Mouse (Mus musculus) intestine, embryonic 15.5 days (tissue): Measurements from ENCODE around the gene Tmem79. TPM values are rescaled to one million over a fixed set of nuclear protein-coding genes. Genes with fewer than 3 reads are reported as not detected.

Source experiments
- ATAC-seq: fragments of 200-750 bp; cut with Nextera tagmentation; 2 replicates; pipeline ENCODE4 v1.8.0; 2017; ENCODE audit warnings: moderate TSS enrichment, moderate library complexity
- H3K27ac ChIP-seq: fragments of 300-500 bp; sonication (generic); 2 replicates; pipeline ENCODE4 v1.5.1; 2015; ENCODE audit warnings: mild to moderate bottlenecking, inconsistent platforms
- H3K27me3 ChIP-seq: fragments of 300-500 bp; sonication (generic); replicated peaks from 2 replicates; pipeline ENCODE4 v1.6.1; 2015; ENCODE audit warnings: inconsistent platforms
- H3K36me3 ChIP-seq: fragments of 300-500 bp; sonication (generic); 2 replicates; pipeline ENCODE4 v1.6.1; 2015; ENCODE audit warnings: inconsistent platforms
- H3K4me1 ChIP-seq: fragments of 300-500 bp; sonication (generic); replicated peaks from 2 replicates; pipeline ENCODE4 v1.6.1; 2015; ENCODE audit warnings: inconsistent platforms
- H3K4me2 ChIP-seq: fragments of 300-500 bp; sonication (generic); replicated peaks from 2 replicates; pipeline ENCODE4 v1.6.1; 2015; ENCODE audit warnings: mild to moderate bottlenecking, inconsistent platforms
- H3K4me3 ChIP-seq: fragments of 300-500 bp; sonication (generic); replicated peaks from 2 replicates; pipeline ENCODE4 v1.5.1; 2015; ENCODE audit warnings: inconsistent platforms
- H3K9ac ChIP-seq: fragments of 300-500 bp; sonication (generic); 2 replicates; pipeline ENCODE4 v1.6.1; 2015; ENCODE audit warnings: inconsistent platforms
- H3K9me3 ChIP-seq: fragments of 300-500 bp; sonication (generic); 2 replicates; pipeline ENCODE4 v1.6.1; 2016; ENCODE audit warnings: inconsistent platforms
- WGBS: fragments of 180-500 bp; shearing (Covaris S2); methylation state at CpG from one replicate; pipeline ENCODE4 v1.1.7; 2015; 5-methylcytosine and 5-hydroxymethylcytosine counted together
- polyA plus RNA-seq: library from polyadenylated mRNA; unstranded; fragments of >200 nt; fragmentation: Nextera tagmentation; extraction: Ambion mirVana; gene quantifications from 2 replicates; pipeline ENCODE4 v1.2.1, GENCODE M21; 2015

Gene Tmem79
- polyA plus RNA-seq, 1 experiment from 2014 or later, result 20.6 TPM

GRCm38 (mm10) chr3:88365705-88366361 lies 29.9 kb upstream of the Tmem79 start:
- peaks cover 16% of the 10 kb centered on the region for H3K36me3 ChIP-seq
- H3K27me3 ChIP-seq, result peaks cover 14% of the 10 kb centered on the region
- no peak overlapping the region for H3K4me3 ChIP-seq
- H3K4me1 ChIP-seq, result peaks cover 13% of the 10 kb centered on the region
- no peaks in the 10 kb centered on the region for H3K9me3 ChIP-seq
- no peak for ATAC-seq
- 38% methylated on average over 34 of the region's 34 CpGs for WGBS
- no peak overlapping the region for H3K27ac ChIP-seq
- no peak overlapping the region for H3K9ac ChIP-seq
- H3K4me2 ChIP-seq, result no peak overlapping the region

- Histone ChIP-seq H3K4me1 (peaks cover 13% of the 10 kb centered on the region), H3K9ac (0 out of 2 replicates have a peak within 1 kb of the TSS, but pooled peaks have one; percentile 17), H3K27ac (no peak within 1 kb of the TSS), H3K36me3 (peaks cover 31% of the 10 kb centered on the region), H3K4me3 (peak within 1 kb of the TSS; percentile 22), H3K9me3 (no peaks in the 10 kb centered on the region), H3K4me2 (peak within 1 kb of the TSS; percentile 54), H3K27me3 (peaks cover 14% of the 10 kb centered on the region)
- 3% methylated on average over 16 of the region's 16 CpGs for WGBS
- peak; percentile 44 for ATAC-seq
Measured at GRCm38 (mm10) chr3:88364337-88364736, 28.4 kb upstream of the Tmem79 start, which contains the start of gene Paqr6. TSS of gene Paqr6 (plus strand) at chr3:88364584.

GRCm38 (mm10) chr3:88363700-88364099 lies 27.8 kb upstream of the Tmem79 start:
- H3K4me2 ChIP-seq, result no peak overlapping the region

GRCm38 (mm10) chr3:88361612-88362313 lies 25.8 kb upstream of the Tmem79 start:
- no peak for ATAC-seq
- Histone ChIP-seq H3K36me3 (peaks cover 53% of the 10 kb centered on the region), H3K4me1 (peaks cover 13% of the 10 kb centered on the region), H3K4me2 (no peak overlapping the region), H3K4me3 (no peak overlapping the region), H3K27ac (no peak overlapping the region), H3K9ac (no peak overlapping the region), H3K9me3 (no peaks in the 10 kb centered on the region), H3K27me3 (peaks cover 14% of the 10 kb centered on the region)
- 88% methylated on average over 2 of the region's 2 CpGs for WGBS

More at GRCm38 (mm10) chr3:88363700-88364099, 27.8 kb upstream of the Tmem79 start:
- Histone ChIP-seq H3K27me3 (peaks cover 14% of the 10 kb centered on the region), H3K9me3 (no peaks in the 10 kb centered on the region), H3K27ac (no peak overlapping the region), H3K4me1 (peaks cover 13% of the 10 kb centered on the region), H3K4me3 (no peak overlapping the region), H3K9ac (no peak overlapping the region), H3K36me3 (peaks cover 37% of the 10 kb centered on the region)
- WGBS, result 52% methylated on average over 4 of the region's 4 CpGs
- peak; percentile 69 for ATAC-seq

GRCm38 (mm10) chr3:88361096-88361495 lies 25.1 kb upstream of the Tmem79 start:
- H3K27ac ChIP-seq, result no peak overlapping the region
- peaks cover 12% of the 10 kb centered on the region for H3K27me3 ChIP-seq
- WGBS, result 82% methylated on average over 6 of the region's 6 CpGs
- no peak for ATAC-seq
- no peaks in the 10 kb centered on the region for H3K9me3 ChIP-seq
- H3K4me2 ChIP-seq, result no peak overlapping the region
- no peak overlapping the region for H3K9ac ChIP-seq
- peaks cover 59% of the 10 kb centered on the region for H3K36me3 ChIP-seq
- no peak overlapping the region for H3K4me3 ChIP-seq
- peaks cover 13% of the 10 kb centered on the region for H3K4me1 ChIP-seq

- peaks cover 70% of the 10 kb centered on the region for H3K36me3 ChIP-seq
- no peak overlapping the region for H3K4me3 ChIP-seq
- H3K9ac ChIP-seq, result no peak overlapping the region
- 64% methylated on average over 3 of the region's 3 CpGs for WGBS
- H3K9me3 ChIP-seq, result no peaks in the 10 kb centered on the region
- peaks cover 13% of the 10 kb centered on the region for H3K4me1 ChIP-seq
- H3K27me3 ChIP-seq, result peaks cover 4% of the 10 kb centered on the region
- H3K27ac ChIP-seq, result no peak overlapping the region
- ATAC-seq, result no peak
- H3K4me2 ChIP-seq, result no peak overlapping the region
Measured at GRCm38 (mm10) chr3:88359989-88360388, 24.0 kb upstream of the Tmem79 start.

- Histone ChIP-seq H3K36me3 (peaks cover 74% of the 10 kb centered on the region), H3K4me1 (peaks cover 9% of the 10 kb centered on the region), H3K27ac (no peak overlapping the region), H3K9ac (no peak overlapping the region), H3K4me3 (no peak overlapping the region), H3K9me3 (no peaks in the 10 kb centered on the region), H3K27me3 (peaks cover under 1% of the 10 kb centered on the region; the same call in 1 of the 2 replicates), H3K4me2 (no peak overlapping the region)
- no peak for ATAC-seq
- 79% methylated on average over 5 of the region's 5 CpGs for WGBS
Measured at GRCm38 (mm10) chr3:88359584-88359983, 23.6 kb upstream of the Tmem79 start.

GRCm38 (mm10) chr3:88354396-88355165 lies 18.6 kb upstream of the Tmem79 start:
- Histone ChIP-seq H3K36me3 (peaks cover 90% of the 10 kb centered on the region), H3K4me3 (no peak overlapping the region), H3K27me3 (no peaks in the 10 kb centered on the region), H3K27ac (no peak overlapping the region), H3K9ac (0 out of 2 replicates have a peak overlapping the region, but pooled peaks have one; percentile 5), H3K9me3 (no peaks in the 10 kb centered on the region), H3K4me2 (no peak overlapping the region), H3K4me1 (no peaks in the 10 kb centered on the region)
- no peak for ATAC-seq
- 91% methylated on average over 8 of the region's 8 CpGs for WGBS

- H3K9ac ChIP-seq, result no peak overlapping the region
- no peak overlapping the region for H3K27ac ChIP-seq
- H3K9me3 ChIP-seq, result no peaks in the 10 kb centered on the region
- no peak overlapping the region for H3K4me3 ChIP-seq
- peaks cover 85% of the 10 kb centered on the region for H3K36me3 ChIP-seq
- H3K27me3 ChIP-seq, result no peaks in the 10 kb centered on the region
- no peak for ATAC-seq
- no peaks in the 10 kb centered on the region for H3K4me1 ChIP-seq
- no peak overlapping the region for H3K4me2 ChIP-seq
- 95% methylated on average over 9 of the region's 9 CpGs for WGBS
Measured at GRCm38 (mm10) chr3:88352907-88353306, 17.0 kb upstream of the Tmem79 start.

GRCm38 (mm10) chr3:88350732-88351131 lies 14.8 kb upstream of the Tmem79 start:
- Histone ChIP-seq H3K9me3 (no peaks in the 10 kb centered on the region), H3K4me2 (no peak overlapping the region), H3K36me3 (peaks cover 86% of the 10 kb centered on the region), H3K9ac (no peak overlapping the region), H3K4me3 (no peak overlapping the region), H3K4me1 (no peaks in the 10 kb centered on the region), H3K27me3 (no peaks in the 10 kb centered on the region), H3K27ac (no peak overlapping the region)
- ATAC-seq, result no peak
- 88% methylated on average over 13 of the region's 13 CpGs for WGBS

GRCm38 (mm10) chr3:88339006-88339405 lies 3.1 kb upstream of the Tmem79 start:
- H3K36me3 ChIP-seq, result peaks cover 19% of the 10 kb centered on the region

GRCm38 (mm10) chr3:88338316-88338715 lies 2.4 kb upstream of the Tmem79 start:
- no peak for ATAC-seq
- H3K36me3 ChIP-seq, result peaks cover 12% of the 10 kb centered on the region
- peaks cover 8% of the 10 kb centered on the region for H3K4me1 ChIP-seq
- WGBS, result 91% methylated on average over 7 of the region's 7 CpGs
- no peaks in the 10 kb centered on the region for H3K9me3 ChIP-seq
- no peak overlapping the region for H3K9ac ChIP-seq
- H3K4me2 ChIP-seq, result no peak overlapping the region
- H3K4me3 ChIP-seq, result no peak overlapping the region
- no peak overlapping the region for H3K27ac ChIP-seq
- no peaks in the 10 kb centered on the region for H3K27me3 ChIP-seq

More at GRCm38 (mm10) chr3:88339006-88339405, 3.1 kb upstream of the Tmem79 start:
- WGBS, result 69% methylated on average over 3 of the region's 3 CpGs
- Histone ChIP-seq H3K4me3 (no peak overlapping the region), H3K27me3 (no peaks in the 10 kb centered on the region), H3K9ac (no peak overlapping the region), H3K27ac (no peak overlapping the region), H3K4me2 (no peak overlapping the region), H3K9me3 (no peaks in the 10 kb centered on the region), H3K4me1 (peaks cover 7% of the 10 kb centered on the region)
- no peak for ATAC-seq
